In genomic region chr13:41078690-41079420, GRCm38 (mm10) we compare ENCODE assay signal across 9 mouse cellular contexts. TPM values are rescaled to one million over a fixed set of nuclear protein-coding genes. Genes with fewer than 3 reads are reported as not detected.
DNase-seq lines count a peak whose midpoint lies in the region; ATAC-seq lines count a peak whose summit lies in the region.
"Had no signal": no experiment of that assay in that cellular context is flagged by ENCODE, and none has a peak within 500 bp of the region (broad histone marks: within the 10 kb centered on the region; RNA-seq: fewer than 3 reads in every experiment).

No protein-coding gene starts in this region.

- H3K4me3 ChIP-seq in forebrain, embryonic 11.5 days (ENCODE audit: low read depth, low read length) = peak overlapping the region; percentile 43
- H3K4me3 ChIP-seq in limb, embryonic 13.5 days = peak overlapping the region; percentile 56

- intact Hi-C loops in left cerebral cortex, postnatal 4 days (cut with DNase I) = no loop called here

- DNase-seq in left cerebral cortex, postnatal 4 days = peak; percentile 6
- DNase-seq in left cerebral cortex, adult 9 months (ENCODE audit: low spot score in 2 of 2) = no peak
- DNase-seq in forebrain, embryonic 11.5 days (ENCODE audit: low spot score) = no peak
- peak; percentile 36 for DNase-seq in retina, embryonic 14.5 days (ENCODE audit: low spot score)
- DNase-seq in B cell, adult 2 months = no peak
- DNase-seq in kidney, adult 11 months = no peak
- DNase-seq in ovary, postnatal 10 days (ENCODE audit: low spot score) = no peak

- ATAC-seq in forebrain, embryonic 11.5 days (replicated peaks; ENCODE audit: low FRiP score) = no peak; the same call in 1 of the 2 replicates
- peak; percentile 51 for ATAC-seq in limb, embryonic 13.5 days (ENCODE audit: low FRiP score, low read depth)
- ATAC-seq: activated CD4-positive, CD25-positive, alpha-beta regulatory T cell, adult 4 months had no signal

- H3K27ac ChIP-seq in forebrain, embryonic 11.5 days (ENCODE audit: low read depth, low read length) = no peak overlapping the region
- no peak overlapping the region for H3K27ac ChIP-seq in limb, embryonic 13.5 days

- WGBS in forebrain, embryonic 11.5 days = 4% methylated on average over 24 of the region's 24 CpGs
- WGBS in limb, embryonic 13.5 days = 6% methylated on average over 24 of the region's 24 CpGs

- peak overlapping the region; percentile 51 for H3K9ac ChIP-seq in forebrain, embryonic 11.5 days (ENCODE audit: low read length)
- peak overlapping the region; percentile 62 for H3K9ac ChIP-seq in limb, embryonic 13.5 days

- peak overlapping the region; percentile 84 for H3K4me2 ChIP-seq in forebrain, embryonic 11.5 days (ENCODE audit: low read depth, low read length, severe bottlenecking)
- H3K4me2 ChIP-seq in limb, embryonic 13.5 days (replicated peaks) = peak overlapping the region; percentile 85

- H3K4me1 ChIP-seq in forebrain, embryonic 11.5 days (replicated peaks; ENCODE audit: control insufficient read depth, insufficient read depth, low read length) = no peaks in the 10 kb centered on the region
- peaks cover 6% of the 10 kb centered on the region; the same call in 1 of the 2 replicates for H3K4me1 ChIP-seq in limb, embryonic 13.5 days

- H3K27me3 ChIP-seq in forebrain, embryonic 11.5 days (ENCODE audit: control insufficient read depth, insufficient read depth, low read length) = peaks cover 7% of the 10 kb centered on the region
- peaks cover 33% of the 10 kb centered on the region for H3K27me3 ChIP-seq in limb, embryonic 13.5 days

- no peaks in the 10 kb centered on the region for H3K36me3 ChIP-seq in forebrain, embryonic 11.5 days (ENCODE audit: control insufficient read depth, insufficient read depth, low read length)
- H3K36me3 ChIP-seq in limb, embryonic 13.5 days = no peaks in the 10 kb centered on the region

- H3K9me3 ChIP-seq in forebrain, embryonic 11.5 days (ENCODE audit: control insufficient read depth, low read length) = no peaks in the 10 kb centered on the region
- no peaks in the 10 kb centered on the region for H3K9me3 ChIP-seq in limb, embryonic 13.5 days

RNA-seq across cellular contexts. Expression of gene Mak, which starts 0.7 kb away (rescaled TPM):
- total RNA-seq in left cerebral cortex, postnatal 4 days (2021) = 1 to 10 TPM; 2.6 to 4.0 TPM
- polyA plus RNA-seq in forebrain, embryonic 11.5 days (2014; fragmentation: Nextera tagmentation; extraction: Ambion mirVana) = 0.87 and 1.6 TPM in 2 replicates
- polyA plus RNA-seq in limb, embryonic 13.5 days (2015; fragmentation: Nextera tagmentation; extraction: Ambion mirVana) = 0.55 and 0.68 TPM in 2 replicates

RNA-seq across cellular contexts. Expression of gene Gcm2, which starts 32.0 kb away (rescaled TPM):
- total RNA-seq in left cerebral cortex, postnatal 4 days (2021) = not detected
- not detected in 2 replicates for polyA plus RNA-seq in forebrain, embryonic 11.5 days (2014; fragmentation: Nextera tagmentation; extraction: Ambion mirVana)
- polyA plus RNA-seq in limb, embryonic 13.5 days (2015; fragmentation: Nextera tagmentation; extraction: Ambion mirVana) = not detected in 2 replicates

RNA-seq across cellular contexts. Expression of gene Sycp2l, which starts 35.3 kb away (rescaled TPM):
- total RNA-seq in left cerebral cortex, postnatal 4 days (2021) = under 1 TPM in 1 of 2 experiments, not detected in 1; 0.14 TPM
- polyA plus RNA-seq in forebrain, embryonic 11.5 days (2014; fragmentation: Nextera tagmentation; extraction: Ambion mirVana) = not detected in 2 replicates
- not detected in 2 replicates for polyA plus RNA-seq in limb, embryonic 13.5 days (2015; fragmentation: Nextera tagmentation; extraction: Ambion mirVana)

Comparison
In these comparisons a context has a peak if more than half of its experiments do, and no peak if none do; other contexts are left out.
1. DNase-seq: peak in left cerebral cortex, postnatal 4 days (single experiment) and retina, embryonic 14.5 days (single experiment); none in left cerebral cortex, adult 9 months (0 of 2), forebrain, embryonic 11.5 days (single experiment), B cell, adult 2 months (0 of 2), kidney, adult 11 months (single experiment) and ovary, postnatal 10 days (single experiment).